Mouse (Mus musculus) spleen, postnatal 14 days (tissue): ENCODE measurements at regions not wholly inside any gene's neighbourhood (a gene's known extent, or its start where the extent isn't known, plus 50 kb on each side); places are given as distances from the start of the nearest gene placed in this dataset.

Experiments
- DNase-seq, 2 experiments: peaks; one replicate each; pipeline ENCODE4 v3.0.0; 2021 to 2022; ENCODE audit warnings: low spot score in 2 of 2

DNA sequence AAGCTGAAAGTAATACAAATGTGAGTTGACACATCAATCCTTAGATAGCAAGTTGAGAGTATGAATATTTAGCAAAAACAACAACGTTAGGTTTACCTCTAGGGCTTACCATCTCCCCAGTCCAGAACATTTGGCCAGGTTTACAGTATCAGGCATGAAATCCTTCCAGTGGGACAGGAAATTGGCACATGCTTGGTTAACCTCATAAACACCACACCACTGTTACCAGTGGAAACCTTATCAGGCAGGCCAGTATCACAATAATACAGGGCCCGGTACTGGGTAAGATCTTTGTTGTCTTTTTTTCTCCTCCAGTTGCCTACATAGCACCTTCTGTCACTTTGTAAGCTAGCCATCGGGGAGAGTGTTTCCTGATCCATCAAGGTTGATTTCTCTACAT lies 101.7 kb upstream of the Slc13a1 start:
- DNase-seq, result no peak

DNA sequence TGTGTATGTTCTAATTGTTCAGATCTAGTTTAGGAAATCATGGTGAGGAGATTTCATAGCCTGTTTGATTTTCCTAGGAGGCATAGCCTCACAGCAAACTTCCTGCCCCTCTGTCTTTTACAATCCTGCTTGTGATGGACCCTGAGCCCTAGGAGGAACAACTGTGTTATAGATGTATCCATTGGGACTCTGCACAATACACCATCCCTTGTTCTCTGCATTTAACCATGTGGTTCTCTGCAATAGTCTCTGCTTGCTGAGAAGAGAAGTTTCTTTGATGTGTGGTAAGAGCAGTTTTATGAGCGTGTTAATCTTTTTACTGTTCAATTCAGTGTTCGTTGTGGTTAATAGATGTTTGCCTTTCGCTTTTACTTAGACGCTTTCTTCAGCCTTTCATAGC lies 95.9 kb upstream of the Slc13a1 start:
- DNase-seq, result no peak

DNA sequence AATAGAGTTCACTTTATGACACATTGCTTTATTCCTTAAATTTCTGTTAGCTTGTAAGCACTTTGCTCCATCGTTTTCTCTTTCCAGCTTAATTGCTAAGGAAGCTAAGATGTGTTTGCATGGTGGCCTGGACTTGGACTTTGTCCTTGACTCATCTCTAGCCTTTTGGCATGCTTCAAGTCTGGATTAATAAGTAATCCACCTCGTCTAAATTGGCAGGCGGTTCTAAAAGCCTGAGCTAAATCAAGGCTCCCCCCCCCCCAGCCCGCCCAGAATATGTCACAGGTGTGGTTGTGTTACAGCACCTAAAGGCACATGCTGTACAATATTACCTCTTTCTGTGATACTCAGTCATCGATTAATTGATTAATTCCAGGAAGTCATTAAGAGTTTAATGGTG lies 94.7 kb upstream of the Slc13a1 start:
- no peak for DNase-seq

DNA sequence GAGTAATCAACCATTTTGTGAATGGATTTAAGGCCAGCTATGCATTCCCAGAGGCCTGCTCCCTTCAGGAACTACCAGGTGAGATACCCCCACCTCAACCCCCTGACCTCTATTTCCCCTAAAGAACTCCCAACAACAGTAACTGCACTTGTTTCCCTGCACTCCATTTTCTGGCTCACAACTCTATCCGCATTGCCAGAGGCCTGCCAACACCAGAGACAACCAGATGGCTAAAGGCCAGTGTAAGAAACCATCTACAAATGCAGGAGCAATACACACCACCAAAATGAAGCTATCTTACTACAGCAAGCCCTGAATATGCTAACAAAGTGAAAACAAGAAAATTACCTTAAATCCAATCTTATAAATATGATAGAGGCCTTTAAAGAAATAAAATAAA lies 77.7 kb upstream of the Slc13a1 start:
- DNase-seq, result no peak

DNA sequence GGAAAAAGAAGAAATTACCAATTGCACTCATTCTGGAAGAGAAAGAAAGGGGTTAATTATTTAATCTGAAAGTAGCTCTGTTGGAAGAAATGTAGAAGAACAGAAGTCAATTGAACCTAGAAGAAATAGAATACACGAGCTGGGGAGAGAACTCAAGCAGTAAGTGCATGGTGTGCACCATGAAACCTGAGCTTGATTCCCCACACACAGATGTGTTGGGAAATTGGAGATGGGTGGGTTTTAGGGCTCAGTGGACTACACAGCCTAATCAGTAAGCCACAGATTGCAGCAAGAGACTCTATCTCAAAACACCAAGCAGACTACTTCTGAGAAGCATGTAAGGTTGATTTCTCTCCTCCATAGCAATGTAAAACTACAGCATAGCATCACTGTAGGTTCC lies 70.6 kb upstream of the Slc13a1 start:
- DNase-seq, result no peak

DNA sequence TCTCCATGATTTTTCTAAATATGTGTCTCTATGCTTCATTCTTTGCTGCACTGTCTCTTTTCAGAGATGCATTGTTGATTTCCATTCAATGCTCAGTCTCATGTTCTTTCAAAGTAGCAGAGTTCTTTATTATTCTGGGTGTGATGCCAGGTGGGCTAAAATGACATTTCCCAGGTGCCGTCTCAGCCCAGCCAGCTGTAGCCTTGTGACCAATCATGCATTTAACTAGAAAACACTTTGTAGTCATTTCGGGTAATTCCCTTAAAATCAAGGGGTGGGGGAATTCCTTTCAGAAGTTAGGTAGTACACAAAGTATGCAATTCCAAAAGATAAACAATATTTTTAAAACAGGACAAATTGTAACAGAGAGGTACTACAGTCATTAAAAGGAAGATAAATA lies 70.2 kb upstream of the Slc13a1 start:
- no peak for DNase-seq

DNA sequence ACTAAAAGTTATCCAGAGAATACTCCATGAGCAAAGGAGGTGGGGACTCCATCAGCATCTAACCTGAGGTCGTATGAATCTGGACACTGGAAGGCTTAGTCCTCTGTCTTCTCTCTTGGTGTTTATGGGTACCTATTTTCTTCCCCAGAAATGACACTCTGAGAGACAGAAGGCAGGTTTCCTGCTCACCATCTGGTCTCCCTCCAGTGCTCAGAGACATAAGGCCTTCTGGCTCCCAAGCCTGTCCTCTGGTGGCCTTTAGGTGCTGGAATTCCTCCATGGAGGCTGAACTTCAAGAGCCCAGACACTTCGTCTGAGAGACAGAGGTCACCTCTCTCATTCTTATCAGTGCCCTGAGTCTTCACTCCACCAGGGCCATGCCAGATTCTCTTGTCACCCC lies 65.7 kb upstream of the Slc13a1 start:
- DNase-seq, result no peak

DNA sequence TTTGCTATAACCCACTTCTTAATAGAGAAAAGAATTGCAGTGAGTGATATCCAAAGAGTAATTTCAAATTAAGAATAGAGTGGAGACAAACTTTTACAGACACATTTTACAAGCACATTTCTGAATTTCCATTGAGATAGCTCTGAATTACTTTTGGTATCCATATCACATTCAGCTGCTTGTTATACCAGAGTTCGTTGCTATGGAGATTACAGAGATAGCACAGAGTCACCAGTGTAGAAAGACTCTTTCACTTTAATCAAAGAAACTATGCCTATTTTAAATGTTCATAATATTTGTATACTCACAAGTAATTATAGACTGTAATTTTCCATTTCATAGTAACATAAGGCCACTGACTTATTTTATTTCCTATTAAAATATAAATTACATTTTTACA lies 52.7 kb upstream of the Slc13a1 start:
- no peak for DNase-seq

DNA sequence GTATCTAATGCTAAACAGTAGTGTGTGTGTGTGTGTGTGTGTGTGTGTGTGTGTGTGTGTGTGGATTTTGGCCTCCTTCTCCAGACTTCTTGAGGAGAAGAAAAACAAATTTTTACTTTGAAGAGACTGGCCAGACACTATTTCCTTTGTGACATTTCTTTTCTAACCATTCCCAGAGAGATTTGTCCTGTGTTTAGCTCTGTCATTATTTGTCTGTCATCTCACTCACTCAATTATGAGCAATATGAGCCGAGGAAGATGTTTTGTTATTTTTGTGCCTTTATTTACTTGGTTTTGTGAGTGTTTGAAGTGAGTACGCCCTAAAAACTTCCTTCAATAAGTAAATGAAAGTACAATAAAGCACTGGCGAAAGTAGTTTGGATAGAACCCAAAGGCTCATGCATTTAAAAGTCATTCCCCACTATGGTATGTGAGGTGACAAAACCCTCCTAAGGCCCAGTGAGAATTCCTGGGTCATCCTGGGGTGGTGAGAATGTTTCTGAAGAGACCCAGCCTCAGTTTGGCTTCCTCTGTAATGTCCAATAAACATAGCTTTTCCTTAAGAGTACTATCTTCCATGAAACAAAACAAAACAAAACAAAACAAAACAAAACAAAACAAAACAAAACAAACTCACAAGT lies 52.1 kb upstream of the Slc13a1 start:
- no peak for DNase-seq
